Mouse (Mus musculus) ES-Bruce4 (cell line): ENCODE measurements around the gene Tmem30a.

Experiments used
- CTCF ChIP-seq: IDR thresholded peaks from one replicate; pipeline ENCODE4 v1.8.1; 2011; ENCODE audit warnings: low read depth, low read length
- EP300 ChIP-seq: IDR thresholded peaks from 2 replicates; pipeline ENCODE4 v1.6.1; 2011; ENCODE audit warnings: low read depth, low read length; ENCODE audit not compliant: insufficient read depth
- POLR2A ChIP-seq: IDR thresholded peaks from one replicate; pipeline ENCODE4 v1.8.1; 2011; ENCODE audit warnings: low read length; ENCODE audit not compliant: insufficient read depth

- TF ChIP-seq CTCF, result no peak
- no peak for TF ChIP-seq POLR2A
- no peak for TF ChIP-seq EP300
Observed at GRCm38 (mm10) chr9:79831294-79831693, 38.0 kb upstream of the Tmem30a start.
